In genomic region chr7:117498173-117498572, GRCm38 (mm10) we compare ENCODE assay signal across 27 mouse cellular contexts.
DNase-seq lines count a peak whose midpoint lies in the region; ATAC-seq lines count a peak whose summit lies in the region.
"Had no signal": no experiment of that assay in that cellular context is flagged by ENCODE, and none has a peak within 500 bp of the region (broad histone marks: within the 10 kb centered on the region; RNA-seq: fewer than 3 reads in every experiment).

No protein-coding gene starts in this region.

- no peaks in the 10 kb centered on the region for H3K36me3 ChIP-seq in midbrain, embryonic 11.5 days (ENCODE audit: control insufficient read depth, insufficient read depth, low read length)
- no peaks in the 10 kb centered on the region for H3K36me3 ChIP-seq in midbrain, embryonic 10.5 days
- H3K36me3 ChIP-seq: embryonic facial prominence, embryonic 13.5 days; embryonic facial prominence, embryonic 15.5 days; forebrain, embryonic 12.5 days; G1E had no signal

- no peak overlapping the region for H3K9ac ChIP-seq in midbrain, embryonic 11.5 days (ENCODE audit: low read length)
- H3K9ac ChIP-seq: embryonic facial prominence, embryonic 13.5 days; embryonic facial prominence, embryonic 15.5 days; forebrain, embryonic 12.5 days had no signal

- no peak overlapping the region for H3K4me2 ChIP-seq in midbrain, embryonic 11.5 days
- H3K4me2 ChIP-seq: embryonic facial prominence, embryonic 13.5 days; embryonic facial prominence, embryonic 15.5 days; forebrain, embryonic 12.5 days had no signal

- H3K4me1 ChIP-seq in midbrain, embryonic 11.5 days (ENCODE audit: control insufficient read depth, insufficient read depth, low read length): no peaks in the 10 kb centered on the region
- no peaks in the 10 kb centered on the region for H3K4me1 ChIP-seq in midbrain, embryonic 10.5 days

- no peaks in the 10 kb centered on the region for H3K9me3 ChIP-seq in midbrain, embryonic 11.5 days (ENCODE audit: control insufficient read depth, low read length)
- H3K9me3 ChIP-seq in midbrain, embryonic 10.5 days (replicated peaks): peaks cover 12% of the 10 kb centered on the region

- WGBS in midbrain, embryonic 11.5 days: 89% methylated on average over 2 of the region's 2 CpGs
- WGBS in midbrain, embryonic 10.5 days: 83% methylated on average over 2 of the region's 2 CpGs

- H3K4me3 ChIP-seq in midbrain, embryonic 11.5 days (ENCODE audit: low read depth, low read length): no peak overlapping the region
- no peak overlapping the region for H3K4me3 ChIP-seq in midbrain, embryonic 10.5 days
- H3K4me3 ChIP-seq: embryonic facial prominence, embryonic 13.5 days; embryonic facial prominence, embryonic 15.5 days; erythroblast, embryonic 14.5 days; forebrain, embryonic 10.5 days; forebrain, embryonic 12.5 days had no signal

- ATAC-seq in midbrain, embryonic 11.5 days (ENCODE audit: low FRiP score): no peak
- ATAC-seq in activated CD4-positive, CD25-positive, alpha-beta regulatory T cell, adult 4 months: peak; percentile 46
- peak; percentile 61 for ATAC-seq in inflammation-experienced regulatory T-cells, adult 6 months
- ATAC-seq: forebrain, embryonic 14.5 days; forebrain, embryonic 16.5 days; Patski had no signal

- peak; percentile 51 for DNase-seq in midbrain, embryonic 11.5 days (ENCODE audit: low spot score, missing footprints)
- DNase-seq in midbrain, embryonic 10.5 days (ENCODE audit: low spot score): no peak
- DNase-seq in kidney, adult 11 months: no peak
- no peak for DNase-seq in ovary, adult 18-20 months (ENCODE audit: low spot score)
- DNase-seq: adrenal gland, adult 2 months; adrenal gland, postnatal 10 days; adrenal gland, postnatal 25 days; B cell, adult 2 months; cerebellum, adult 11 months; cerebellum, adult 18-20 months; cerebellum, adult 8-10 months; cerebellum, adult 9-11 months; cerebellum, postnatal 14 days; cerebellum, postnatal 36 days; embryo, embryonic 11 days had no signal

- H3K27me3 ChIP-seq in midbrain, embryonic 11.5 days (ENCODE audit: control insufficient read depth, insufficient read depth, low read length): no peaks in the 10 kb centered on the region
- no peaks in the 10 kb centered on the region for H3K27me3 ChIP-seq in midbrain, embryonic 10.5 days (ENCODE audit: low read depth, poor library complexity, severe bottlenecking)
- H3K27me3 ChIP-seq: CH12.LX; embryonic facial prominence, embryonic 13.5 days; embryonic facial prominence, embryonic 15.5 days; forebrain, embryonic 12.5 days; Patski had no signal

- no peak overlapping the region for H3K27ac ChIP-seq in midbrain, embryonic 11.5 days (ENCODE audit: low read depth, low read length)
- no peak overlapping the region for H3K27ac ChIP-seq in midbrain, embryonic 10.5 days (replicated peaks)
- H3K27ac ChIP-seq: embryonic facial prominence, embryonic 13.5 days; embryonic facial prominence, embryonic 15.5 days; forebrain, embryonic 10.5 days; forebrain, embryonic 12.5 days had no signal
